Mouse (Mus musculus) intestine, postnatal 0 days (tissue): ENCODE measurements around the gene Prdm9. TPM values are rescaled to one million over a fixed set of nuclear protein-coding genes. Genes with fewer than 3 reads are reported as not detected.
A peak's percentile ranks its signal among the peaks of the same experiment; 100 is the strongest.

ENCODE experiments used
- ATAC-seq: fragments of 200-750 bp; cut with Nextera tagmentation; 2 replicates; pipeline ENCODE4 v1.8.0; 2017; ENCODE audit warnings: mild to moderate bottlenecking, moderate TSS enrichment, moderate library complexity
- H3K27ac ChIP-seq: fragments of 300-500 bp; sonication (generic); 2 replicates; pipeline ENCODE4 v1.5.1; 2014; ENCODE audit warnings: mild to moderate bottlenecking, low read depth, low read length, moderate library complexity
- H3K27me3 ChIP-seq: fragments of 300-500 bp; sonication (generic); replicated peaks from 2 replicates; pipeline ENCODE4 v1.6.1; 2014; ENCODE audit warnings: low read length, mixed read lengths; ENCODE audit not compliant: control insufficient read depth, insufficient read depth
- H3K36me3 ChIP-seq: fragments of 300-500 bp; sonication (generic); 2 replicates; pipeline ENCODE4 v1.6.1; 2014; ENCODE audit warnings: mild to moderate bottlenecking, moderate library complexity; ENCODE audit not compliant: control insufficient read depth, insufficient read depth
- H3K4me1 ChIP-seq: fragments of 300-500 bp; sonication (generic); replicated peaks from 2 replicates; pipeline ENCODE4 v1.6.1; 2014; ENCODE audit warnings: antibody characterized with exemption, low read length, mixed read lengths; ENCODE audit not compliant: control insufficient read depth, insufficient read depth
- H3K4me2 ChIP-seq: fragments of 300-500 bp; sonication (generic); replicated peaks from 2 replicates; pipeline ENCODE4 v1.6.1; 2014; ENCODE audit warnings: low read depth, mild to moderate bottlenecking, moderate library complexity
- H3K4me3 ChIP-seq: fragments of 300-500 bp; sonication (generic); 2 replicates; pipeline ENCODE4 v1.5.1; 2014; ENCODE audit warnings: low read depth, low read length
- H3K9ac ChIP-seq: fragments of 300-500 bp; sonication (generic); 2 replicates; pipeline ENCODE4 v1.6.1; 2014; ENCODE audit warnings: mild to moderate bottlenecking, low read depth, low read length
- H3K9me3 ChIP-seq: fragments of 300-500 bp; sonication (generic); 2 replicates; pipeline ENCODE4 v1.6.1; 2016; ENCODE audit warnings: mixed run types; ENCODE audit not compliant: control insufficient read depth
- CTCF ChIP-seq: sonication (generic); IDR thresholded peaks from 2 replicates; pipeline ENCODE4 v1.5.1; 2016; ENCODE audit warnings: low read depth, mild to moderate bottlenecking, control low read depth, antibody characterized with exemption, moderate library complexity
- WGBS: fragments of 180-500 bp; shearing (Covaris S2); extraction: QIAGEN DNeasy Blood & Tissue Kit; methylation state at CpG from one replicate; pipeline ENCODE4 v1.1.7; 2014; 5-methylcytosine and 5-hydroxymethylcytosine counted together
- polyA plus RNA-seq: library from polyadenylated mRNA; unstranded; fragments of >200 nt; fragmentation: Nextera tagmentation; extraction: Ambion mirVana; gene quantifications from 2 replicates; pipeline ENCODE4 v1.2.1, GENCODE M21; 2015

The Prdm9 gene
- polyA plus RNA-seq, 1 experiment from 2014 or later: 1.5 TPM

DNA sequence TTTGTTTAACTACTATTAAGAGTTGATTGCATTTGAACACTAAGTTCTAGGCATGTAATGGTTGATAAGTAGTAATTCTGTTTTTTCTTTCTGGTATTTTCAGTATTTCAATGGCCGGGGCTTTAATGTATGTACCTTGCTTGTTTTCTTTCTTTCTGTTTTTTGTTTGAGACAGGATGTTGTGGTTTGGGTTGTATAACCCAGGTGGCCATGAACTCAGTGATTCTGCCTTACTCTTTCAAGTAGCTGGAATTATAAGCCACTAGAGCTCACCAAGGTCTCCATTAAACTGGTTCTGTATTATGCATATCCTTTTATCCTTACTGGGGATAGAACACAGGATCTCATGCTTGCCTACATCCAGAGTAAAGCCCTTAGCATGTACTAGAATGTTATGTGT lies 45.4 kb downstream of the Prdm9 start:
- Histone ChIP-seq H3K4me3 (no peak overlapping the region), H3K4me1 (no peaks in the 10 kb centered on the region), H3K27ac (no peak overlapping the region), H3K4me2 (no peak overlapping the region), H3K9ac (no peak overlapping the region), H3K36me3 (peaks cover 77% of the 10 kb centered on the region), H3K27me3 (no peaks in the 10 kb centered on the region), H3K9me3 (no peaks in the 10 kb centered on the region)
- no peak for ATAC-seq
- TF ChIP-seq CTCF: no peak
- 97% methylated on average over 1 of the region's 1 CpGs for WGBS

DNA sequence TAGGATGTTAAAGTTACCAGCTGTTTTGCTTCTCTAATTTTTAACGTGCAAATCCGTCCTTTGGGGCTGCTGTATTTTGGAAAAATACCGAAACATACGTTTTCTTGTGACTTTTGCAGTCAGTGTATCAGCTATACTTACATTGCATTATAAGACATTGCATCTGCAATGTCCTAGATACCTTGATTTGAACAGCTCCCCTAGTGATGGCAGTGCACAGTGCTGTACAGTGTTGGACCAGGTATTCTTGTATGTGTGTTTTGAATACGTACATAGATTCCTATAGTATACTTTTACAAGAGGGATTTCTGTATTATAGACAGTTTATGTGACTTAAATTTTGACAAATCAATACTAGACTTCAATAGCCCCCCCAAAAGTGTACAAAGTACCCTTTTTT lies 46.0 kb downstream of the Prdm9 start:
- Histone ChIP-seq H3K9me3 (no peaks in the 10 kb centered on the region), H3K36me3 (peaks cover 77% of the 10 kb centered on the region)

DNA sequence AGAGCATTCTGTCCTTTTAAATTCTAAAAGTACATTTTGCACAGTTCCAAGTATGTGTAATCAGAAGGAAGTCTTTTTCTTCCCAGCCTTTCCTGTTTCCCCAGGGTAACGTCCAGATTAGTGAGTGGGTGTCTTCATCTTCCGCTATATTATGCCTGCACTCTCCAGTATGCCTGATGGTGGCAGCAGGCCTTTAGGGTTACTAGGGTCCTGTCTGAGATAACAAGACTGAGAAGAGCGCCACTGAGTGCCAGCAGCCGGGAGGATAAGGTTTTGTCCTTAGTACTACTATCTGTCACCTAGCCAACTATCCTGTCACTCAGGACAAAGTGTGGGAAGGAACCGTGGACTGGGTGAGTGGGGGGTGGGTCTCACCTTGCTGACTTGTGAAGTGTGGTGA lies 46.4 kb downstream of the Prdm9 start:
- no peak overlapping the region for H3K9ac ChIP-seq
- no peaks in the 10 kb centered on the region for H3K27me3 ChIP-seq
- 72% methylated on average over 5 of the region's 5 CpGs for WGBS
- H3K4me3 ChIP-seq: no peak overlapping the region
- peaks cover 74% of the 10 kb centered on the region for H3K36me3 ChIP-seq
- ATAC-seq: no peak
- no peaks in the 10 kb centered on the region for H3K4me1 ChIP-seq
- no peak overlapping the region for H3K27ac ChIP-seq
- TF ChIP-seq CTCF: peak; percentile 19; the same call in 1 of the 2 replicates
- no peaks in the 10 kb centered on the region for H3K9me3 ChIP-seq
- H3K4me2 ChIP-seq: no peak overlapping the region

More for the DNA sequence above, 46.0 kb downstream of the Prdm9 start:
- Histone ChIP-seq H3K4me3 (no peak overlapping the region), H3K9ac (no peak overlapping the region), H3K27me3 (no peaks in the 10 kb centered on the region), H3K27ac (no peak overlapping the region), H3K4me2 (no peak overlapping the region), H3K4me1 (no peaks in the 10 kb centered on the region)
- ATAC-seq: no peak
- 93% methylated on average over 5 of the region's 5 CpGs for WGBS
- no peak for TF ChIP-seq CTCF

DNA sequence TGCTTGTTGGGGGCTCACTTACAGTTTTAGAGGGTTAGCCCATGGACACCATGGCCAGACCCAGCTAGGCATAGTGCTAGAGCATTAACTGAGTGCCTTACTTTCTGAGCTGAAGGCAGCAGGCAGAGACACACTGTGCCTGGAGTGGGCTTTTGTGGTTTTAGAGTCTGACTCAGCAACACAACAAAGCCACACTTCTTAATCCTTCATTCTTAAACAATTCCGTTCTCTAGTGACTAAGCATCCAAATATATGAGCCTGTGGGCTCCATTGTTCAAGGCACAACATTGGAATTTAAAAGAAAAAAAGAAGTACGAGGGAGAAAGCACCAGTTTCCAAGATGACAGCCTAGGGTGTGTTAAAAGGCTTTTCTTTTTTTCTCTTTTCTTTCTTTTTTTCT lies 53.5 kb downstream of the Prdm9 start:
- Histone ChIP-seq H3K27me3 (no peaks in the 10 kb centered on the region), H3K9ac (no peak overlapping the region), H3K4me1 (no peaks in the 10 kb centered on the region), H3K9me3 (no peaks in the 10 kb centered on the region), H3K4me3 (no peak overlapping the region), H3K4me2 (no peak overlapping the region), H3K27ac (no peak overlapping the region), H3K36me3 (peaks cover 75% of the 10 kb centered on the region)
- WGBS: 91% methylated on average over 2 of the region's 2 CpGs
- ATAC-seq: no peak
- no peak for TF ChIP-seq CTCF

DNA sequence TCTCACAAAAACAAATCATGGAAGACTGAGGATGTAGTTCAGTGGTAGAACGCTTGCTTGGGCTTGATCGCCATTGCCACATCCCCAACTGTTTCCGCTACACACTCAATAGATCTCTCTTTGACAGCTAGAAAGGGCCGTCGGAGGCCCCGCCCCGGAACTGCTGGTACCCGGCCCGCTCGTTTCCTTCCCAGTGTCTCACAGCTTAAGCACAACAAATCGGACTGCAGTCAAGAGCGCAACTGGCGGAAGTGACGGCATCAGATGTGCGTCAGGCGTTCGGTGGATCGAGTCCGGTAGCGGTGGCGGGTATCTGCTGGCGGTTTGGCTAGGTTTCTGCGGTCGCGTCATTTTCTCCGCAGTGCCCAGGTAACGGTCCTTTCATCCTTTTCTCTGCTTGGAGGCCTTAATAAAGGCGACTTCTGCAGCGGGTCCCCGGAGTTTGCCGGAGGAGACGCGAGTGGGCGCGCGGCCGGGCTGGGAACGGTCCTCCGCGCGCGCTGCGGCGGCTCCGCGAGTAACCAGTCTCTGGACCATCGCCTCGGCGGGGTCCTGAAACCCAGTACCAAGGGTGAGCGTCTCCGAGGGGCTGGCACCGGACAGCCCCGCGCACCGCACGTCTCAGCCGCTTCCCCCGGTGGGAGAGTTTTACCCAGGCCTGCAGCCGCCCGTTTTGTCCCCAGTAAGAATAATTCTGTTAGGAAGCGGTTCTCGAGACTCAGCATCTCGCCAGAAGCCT lies 64.3 kb downstream of the Prdm9 start, which contains the start of the genes Psmb1 and Tbp:
Gene Psmb1 (minus strand): TSS at position 96 of the 739 bp plus-strand sequence.
Gene Tbp (plus strand): TSS at position 233 of the 739 bp plus-strand sequence.
- TF ChIP-seq CTCF: no peak
- H3K36me3 ChIP-seq: peaks cover 25% of the 10 kb centered on the region
- H3K9ac ChIP-seq: peak within 1 kb of the TSS; percentile 92
- no peaks in the 10 kb centered on the region for H3K9me3 ChIP-seq
- ATAC-seq: peak; percentile 93
- H3K27ac ChIP-seq: peak within 1 kb of the TSS; percentile 98
- H3K27me3 ChIP-seq: no peaks in the 10 kb centered on the region
- H3K4me3 ChIP-seq: peak within 1 kb of the TSS; percentile 98
- peak within 1 kb of the TSS; percentile 85 for H3K4me2 ChIP-seq
- under 1% methylated on average over 63 of the region's 63 CpGs for WGBS
- H3K4me1 ChIP-seq: 0 out of 2 replicates have a peak, but pooled peaks cover 11% of the 10 kb centered on the region

DNA sequence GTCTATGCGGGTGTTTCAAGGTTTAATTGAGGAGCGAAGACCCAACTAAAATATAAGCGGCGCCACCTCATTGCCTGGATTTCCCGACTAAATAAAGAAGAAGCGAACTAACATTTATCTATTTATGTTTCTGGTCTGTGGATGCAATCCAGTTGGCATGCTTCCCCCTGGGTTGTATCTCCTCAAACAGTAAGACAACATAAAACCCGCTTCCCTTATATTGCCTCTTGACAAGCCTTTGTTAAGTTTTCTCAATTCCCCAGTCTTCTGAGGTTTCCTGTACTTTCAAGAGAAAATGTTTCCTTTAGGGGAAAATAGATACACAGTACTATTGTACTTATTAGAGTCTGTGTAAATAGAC lies 65.4 kb downstream of the Prdm9 start:
- ATAC-seq: no peak

More for the DNA sequence above, 65.4 kb downstream of the Prdm9 start:
- H3K36me3 ChIP-seq: peaks cover 24% of the 10 kb centered on the region
- no peaks in the 10 kb centered on the region for H3K27me3 ChIP-seq
- H3K9me3 ChIP-seq: no peaks in the 10 kb centered on the region
- no peak for TF ChIP-seq CTCF
- H3K4me1 ChIP-seq: 0 out of 2 replicates have a peak, but pooled peaks cover 11% of the 10 kb centered on the region
- 0 out of 2 replicates have a peak overlapping the region, but pooled peaks have one; percentile 98 for H3K27ac ChIP-seq
- peak overlapping the region; percentile 85 for H3K4me2 ChIP-seq
- 36% methylated on average over 7 of the region's 7 CpGs for WGBS
- peak overlapping the region; percentile 97 for H3K4me3 ChIP-seq
- peak overlapping the region; percentile 91; the same call in 1 of the 2 replicates for H3K9ac ChIP-seq
